Mouse (Mus musculus) spleen, postnatal 4 days (tissue): Measurements from ENCODE around the gene Trnp1.
"Not testable (repeated sequence)": the region's sequence is repeated elsewhere in the genome, so short reads cannot be mapped to it uniquely, and the experiment has no call there.

Experiments used
- DNase-seq, 2 experiments: peaks; one replicate each; pipeline ENCODE4 v3.0.0; 2022; ENCODE audit warnings: low spot score in 2 of 2

Gene Trnp1

GRCm38 (mm10) chr4:133498160-133498724 lies at the start of gene Trnp1:
Gene Trnp1, minus strand, starts transcription at chr4:133498550.
- DNase-seq = peak in 1 of 2 experiments; percentile 42

DNA sequence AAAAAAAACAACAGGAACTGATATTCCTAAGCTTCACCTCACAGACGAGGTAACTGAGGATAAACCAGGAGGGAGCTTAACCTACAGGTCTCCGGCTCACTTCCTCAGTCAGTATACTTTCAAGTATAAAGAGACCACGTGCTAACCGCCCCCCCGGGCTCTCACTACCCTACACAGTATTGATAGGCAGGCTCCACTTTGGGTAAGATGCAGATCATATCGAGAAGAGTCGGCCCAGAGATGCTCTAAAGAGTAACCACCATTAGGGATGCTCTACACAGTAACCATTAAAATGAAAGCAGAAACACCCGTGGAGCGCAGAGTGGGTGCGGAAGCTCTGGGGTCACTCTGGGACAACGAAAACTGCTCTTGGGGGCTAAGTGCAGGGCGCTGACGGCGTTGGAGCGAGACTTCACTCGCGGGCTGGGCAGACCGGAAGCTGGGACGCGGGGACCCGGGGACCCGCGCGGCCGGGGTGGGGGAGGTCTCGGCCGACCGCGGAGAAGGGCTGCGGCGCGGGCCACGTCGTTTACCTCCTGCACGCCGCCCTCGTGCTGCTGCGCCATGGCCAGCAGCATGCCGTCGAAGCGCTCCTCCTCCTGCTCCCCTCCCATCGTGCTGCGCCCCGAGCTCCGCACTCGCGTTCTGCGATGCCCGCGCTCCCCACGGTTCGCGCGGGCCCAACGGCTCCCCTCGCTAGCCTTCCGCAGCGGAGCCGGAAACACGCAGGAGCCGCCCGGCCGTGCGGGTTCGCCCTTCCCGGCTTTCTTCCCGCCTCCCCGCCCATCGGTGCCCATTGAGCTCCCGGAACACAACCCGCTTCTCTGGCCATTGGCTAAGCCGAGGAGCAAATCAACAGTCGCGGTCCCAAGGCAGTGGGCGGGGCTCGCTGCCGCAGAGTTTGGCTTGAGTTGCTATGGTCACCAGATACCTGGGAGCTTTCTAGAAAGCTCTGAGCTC lies 47.2 kb upstream of the Trnp1 start, which contains the start of gene Nudc:
Gene Nudc (minus strand): TSS at position 725 of the 960 bp plus-strand sequence.
- peak; percentile 94 to 96 for DNase-seq

DNA sequence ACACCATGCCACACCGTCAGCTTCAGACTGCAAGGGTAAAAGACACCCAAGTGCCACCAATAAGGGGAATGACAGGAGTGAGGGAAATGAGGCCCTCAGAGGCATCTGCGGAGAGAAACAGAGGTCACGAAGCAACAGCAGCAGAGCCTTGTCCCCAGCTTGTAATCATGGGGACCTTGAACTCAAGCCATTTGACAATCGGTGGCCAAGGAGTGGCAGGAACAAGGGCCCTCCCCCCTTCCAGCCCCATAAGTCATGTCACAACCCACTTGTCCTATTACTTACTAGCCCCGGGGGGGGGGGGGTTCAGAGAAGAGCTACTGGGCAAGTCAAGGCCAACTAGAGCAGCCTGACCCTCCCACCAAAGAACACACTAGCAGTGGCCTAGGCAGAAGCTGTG lies 38.3 kb upstream of the Trnp1 start:
- DNase-seq = no peak

DNA sequence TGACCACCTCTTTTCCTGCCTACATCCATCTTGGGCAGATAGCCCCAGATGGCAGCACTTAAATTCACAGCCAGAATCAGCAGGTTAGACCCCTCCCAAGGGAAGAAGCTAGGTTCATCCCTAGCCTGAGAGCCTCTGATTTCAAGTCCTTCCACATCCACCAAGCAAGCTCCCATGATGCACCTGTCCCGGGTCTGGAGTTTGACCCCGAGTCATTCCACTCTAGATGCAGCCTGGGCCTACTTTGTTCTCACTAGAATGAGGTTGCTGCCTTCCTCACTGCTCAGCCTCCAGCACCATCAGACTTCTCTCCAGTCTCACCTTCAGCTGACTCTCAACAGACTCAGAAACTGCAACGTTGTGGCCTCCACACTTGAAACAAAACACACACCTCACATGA lies 37.7 kb upstream of the Trnp1 start:
- DNase-seq = no peak

DNA sequence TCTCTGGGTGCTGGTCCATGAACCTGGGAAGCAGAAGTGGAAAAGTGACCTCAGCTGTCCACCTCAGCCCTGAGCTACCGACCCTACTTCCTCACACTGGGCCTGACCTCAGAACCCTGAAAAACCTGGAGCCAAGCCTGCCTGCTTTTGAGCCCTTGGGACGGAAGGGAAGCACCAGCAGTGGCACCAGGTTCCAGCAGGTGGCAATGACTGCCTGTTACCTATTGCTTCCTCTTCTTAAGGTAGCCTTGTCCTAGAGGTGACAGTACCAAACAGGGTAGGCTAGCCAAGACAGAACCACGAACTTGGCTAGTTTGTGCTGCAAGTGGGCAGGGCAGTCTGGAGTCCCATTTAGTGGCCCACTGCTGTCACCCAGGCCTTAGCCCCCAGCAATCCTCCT lies 34.4 kb upstream of the Trnp1 start:
- no peak for DNase-seq

DNA sequence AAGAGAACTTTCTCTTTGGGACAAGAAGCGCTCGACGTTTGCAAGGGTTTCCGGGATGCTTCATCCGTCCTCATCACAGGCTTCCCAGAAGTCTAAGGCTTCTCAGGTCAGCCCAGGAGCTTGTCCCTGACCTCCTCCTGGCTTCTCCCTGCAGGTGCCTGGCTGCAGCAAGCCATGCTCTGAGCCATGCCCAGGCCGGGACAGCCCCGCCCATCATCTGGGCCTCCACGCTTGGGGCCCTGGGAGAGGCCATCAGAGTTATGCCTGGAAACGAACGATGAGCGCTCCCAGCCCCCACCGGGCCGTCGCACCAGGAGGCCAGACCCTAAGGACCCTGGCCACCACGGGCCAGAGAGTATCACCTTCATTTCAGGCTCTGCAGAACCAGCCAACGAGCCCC lies 29.4 kb upstream of the Trnp1 start:
- no peak for DNase-seq

- DNase-seq = no peak
Measured at GRCm38 (mm10) chr4:133521502-133521901, 23.2 kb upstream of the Trnp1 start.

DNA sequence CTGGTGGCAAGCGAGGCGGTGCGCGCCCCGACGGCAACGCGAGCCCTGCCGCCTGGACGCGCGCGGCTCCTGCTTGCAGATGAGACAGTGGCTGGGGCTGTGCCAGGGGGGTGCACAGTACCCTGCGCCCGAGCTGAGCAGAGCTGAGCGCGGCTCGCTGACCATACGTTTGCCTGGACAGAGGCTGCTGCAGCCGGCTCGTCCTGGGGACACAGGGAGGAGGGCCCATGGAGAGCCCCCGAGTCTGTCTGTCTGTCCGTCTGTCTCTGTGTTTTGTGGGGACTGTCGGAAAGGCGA lies 21.0 kb upstream of the Trnp1 start:
- DNase-seq = no peak

- DNase-seq = no peak
Measured at GRCm38 (mm10) chr4:133518601-133519368, 20.4 kb upstream of the Trnp1 start, which contains the start of gene Kdf1. Gene Kdf1, plus strand, starts transcription at chr4:133518963.

DNA sequence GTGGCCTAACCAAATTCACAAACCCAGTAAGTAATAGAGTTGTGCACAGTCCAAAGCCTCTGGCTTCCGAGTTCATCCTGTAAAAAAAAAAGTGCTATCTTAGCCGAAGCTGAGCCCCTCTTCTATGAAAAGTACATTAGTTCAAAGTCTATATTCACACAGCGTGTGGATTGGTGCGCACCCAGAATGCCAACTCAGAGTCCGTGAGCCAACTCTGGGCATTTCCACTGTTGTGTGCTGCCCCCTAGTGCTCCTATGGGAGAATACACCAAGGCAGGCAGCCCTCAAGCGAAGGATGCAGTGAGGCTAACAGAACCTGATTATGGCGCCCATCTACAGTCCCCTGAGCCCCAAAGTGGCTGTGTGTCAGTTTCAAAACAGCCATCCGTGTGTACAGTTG lies 14.6 kb upstream of the Trnp1 start:
- peak; percentile 67 to 82 for DNase-seq

DNA sequence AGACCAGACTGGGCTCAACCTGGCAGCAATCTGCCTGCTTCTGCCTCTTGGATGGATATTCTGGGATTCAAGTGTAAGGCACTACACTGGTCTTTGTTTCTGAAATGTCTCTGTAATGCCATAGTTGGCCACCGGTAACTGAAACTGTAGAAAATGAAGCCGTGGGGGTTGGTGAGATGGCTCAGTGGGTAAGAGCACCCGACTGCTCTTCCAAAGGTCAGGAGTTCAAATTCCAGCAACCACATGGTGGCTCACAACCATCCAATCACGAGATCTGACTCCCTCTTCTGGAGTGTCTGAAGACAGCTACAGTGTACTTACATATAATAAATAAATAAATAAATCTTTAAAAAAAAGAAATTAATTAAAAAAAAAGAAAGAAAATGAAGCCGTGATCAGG lies 14.2 kb upstream of the Trnp1 start:
- not testable (repeated sequence) for DNase-seq

DNA sequence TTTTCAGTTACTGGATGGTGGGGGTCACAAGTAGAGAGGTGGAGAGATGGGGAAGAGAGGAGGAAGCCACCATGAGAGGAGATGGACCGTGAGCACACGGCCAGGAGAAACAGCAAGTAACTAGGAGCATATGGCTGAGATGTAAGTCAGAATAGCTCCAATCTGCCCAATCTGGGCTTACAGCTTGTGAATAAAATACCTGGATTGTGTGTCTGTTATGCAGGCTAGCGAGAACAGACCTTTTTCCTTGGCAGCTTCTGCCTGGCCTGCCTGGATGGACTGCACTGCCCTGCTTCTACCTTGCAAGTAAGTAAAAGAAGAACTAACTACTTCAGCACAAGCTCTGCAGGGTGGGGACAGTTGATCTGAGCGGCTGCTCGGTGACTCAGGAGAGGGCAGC lies 12.7 kb upstream of the Trnp1 start:
- no peak for DNase-seq

DNA sequence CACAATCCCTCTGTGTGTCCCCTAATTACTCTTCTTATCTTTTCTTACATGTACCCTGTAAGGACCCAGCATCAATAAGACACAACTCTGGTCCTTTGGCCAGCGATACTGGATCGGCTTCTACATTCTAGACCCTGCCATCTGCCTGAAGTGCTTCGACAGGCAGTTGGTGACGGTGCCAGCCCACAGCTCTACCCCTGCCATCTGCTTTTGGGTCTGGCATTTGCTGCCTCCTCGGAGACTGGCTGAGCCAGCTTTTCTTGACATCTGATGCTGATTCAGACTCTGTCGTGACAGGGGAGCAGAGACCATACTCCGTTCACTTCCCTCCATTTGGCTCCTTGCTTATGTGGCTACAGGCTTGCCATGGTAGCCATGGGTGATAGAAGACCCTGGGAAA lies 10.6 kb upstream of the Trnp1 start:
- no peak for DNase-seq

DNA sequence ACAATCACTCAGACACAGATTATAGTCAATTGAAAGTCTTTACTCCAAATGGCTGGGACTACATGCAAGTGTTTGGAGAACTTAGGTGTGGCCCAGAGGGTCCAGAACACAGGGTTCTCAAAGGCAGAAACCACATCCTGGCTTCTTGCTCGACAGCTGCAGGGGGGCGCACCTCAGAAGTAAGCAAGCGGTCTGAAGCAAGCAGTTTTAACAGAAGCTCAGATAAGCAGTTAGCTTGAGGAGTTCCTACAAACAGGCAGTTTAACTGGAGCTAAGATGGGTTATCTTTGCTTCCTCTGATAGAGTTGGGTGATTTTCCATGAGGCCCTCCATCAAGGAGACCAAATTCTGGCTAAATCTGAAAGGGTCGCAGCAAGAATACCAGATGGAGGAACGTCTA lies 8.2 kb upstream of the Trnp1 start:
- DNase-seq = no peak

- no peak for DNase-seq
Measured at GRCm38 (mm10) chr4:133504755-133505485, 6.6 kb upstream of the Trnp1 start.

DNA sequence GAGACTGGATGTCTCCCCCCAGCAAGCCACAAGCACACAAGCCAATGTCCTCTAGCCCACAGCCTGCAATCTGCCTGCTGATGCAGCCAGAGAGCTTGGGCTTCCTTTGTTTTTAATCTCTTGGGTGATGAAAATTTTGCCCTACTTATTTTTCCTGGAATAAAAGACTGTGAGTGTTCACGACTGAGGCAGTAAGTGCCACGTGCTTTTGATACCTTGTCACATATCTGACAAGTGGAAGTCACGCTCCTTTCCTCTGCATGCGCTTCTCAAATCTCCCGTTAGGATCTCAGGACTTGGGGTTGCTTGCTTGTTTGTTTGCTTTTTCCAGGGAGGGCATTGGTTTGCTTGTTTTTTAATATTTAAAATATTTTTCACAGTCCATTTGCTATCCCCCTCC lies 6.0 kb upstream of the Trnp1 start:
- DNase-seq = no peak

DNA sequence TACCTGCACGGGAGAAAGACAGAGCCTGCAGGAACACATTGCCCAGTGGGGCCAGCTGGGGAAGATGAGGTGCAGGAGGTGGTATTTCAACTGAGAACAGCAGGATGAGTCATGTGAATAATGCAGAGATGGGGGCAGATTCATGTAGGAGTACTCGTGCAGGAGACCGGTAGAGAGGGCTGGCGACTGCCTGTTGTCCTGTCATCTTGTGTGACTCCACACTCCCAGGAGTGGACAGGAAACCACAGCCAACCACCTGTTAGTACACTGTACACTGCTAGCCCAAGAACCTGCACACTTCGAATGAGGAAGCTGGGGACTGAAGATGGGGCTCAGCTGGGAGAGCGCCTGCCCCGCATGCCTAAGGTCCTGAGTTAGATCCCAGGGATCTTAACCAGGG lies 3.2 kb upstream of the Trnp1 start:
- DNase-seq = no peak

DNA sequence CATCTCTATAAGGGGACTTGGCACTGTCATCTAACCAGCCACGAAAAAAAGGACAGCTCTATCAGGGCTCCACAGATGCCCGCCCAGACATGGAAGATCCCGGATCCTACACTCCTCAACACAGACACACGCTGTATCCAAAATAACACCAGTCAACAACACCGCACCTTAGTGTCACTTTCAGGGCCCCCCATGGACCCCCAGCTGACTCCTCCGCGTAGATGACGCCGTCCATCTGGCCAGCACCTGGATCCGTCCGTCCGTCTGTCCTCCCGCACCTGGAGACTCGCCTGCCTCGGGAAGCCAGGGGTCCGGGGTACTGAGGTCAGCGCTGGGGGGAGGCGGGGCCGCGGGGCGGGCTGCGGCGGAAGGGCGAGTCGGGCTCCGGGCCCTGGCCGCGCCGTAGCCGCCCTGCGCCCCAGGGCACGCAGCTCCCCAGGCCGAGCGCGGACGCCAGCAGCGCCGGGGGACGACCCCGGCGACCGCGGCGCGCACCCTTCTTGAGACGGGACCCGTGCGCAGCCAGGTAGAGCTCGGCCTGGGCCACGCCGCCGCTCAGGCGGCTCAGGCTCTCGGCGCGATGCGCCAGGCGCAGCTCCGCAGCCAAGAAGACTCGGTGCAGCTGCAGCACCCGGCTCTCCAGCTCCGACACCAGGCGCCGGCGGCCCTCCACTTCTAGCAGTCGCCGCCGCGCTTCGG lies 740 bp downstream of the Trnp1 start:
- DNase-seq = no peak

- DNase-seq = no peak
Measured at GRCm38 (mm10) chr4:133496738-133497445, 1.5 kb downstream of the Trnp1 start.

DNA sequence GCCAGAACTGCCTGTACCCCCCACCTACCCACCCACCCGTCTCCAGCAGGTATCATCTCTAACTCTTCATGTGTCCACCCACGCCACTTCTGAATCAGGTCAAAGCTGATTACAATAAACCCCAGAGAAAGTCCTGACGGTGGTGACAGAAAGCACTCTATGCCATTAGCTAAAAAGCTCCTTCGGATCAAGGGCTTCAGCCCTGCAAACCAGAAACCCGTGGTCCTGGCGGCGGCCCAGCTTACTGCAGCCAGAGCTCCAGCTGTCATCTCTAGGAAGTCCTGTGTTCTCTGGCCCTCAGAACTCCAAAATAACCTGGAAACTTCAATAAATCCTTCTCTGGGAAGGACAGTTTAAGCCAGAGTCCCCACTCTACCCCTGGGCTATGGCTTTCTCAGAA lies 2.6 kb downstream of the Trnp1 start:
- no peak for DNase-seq

- DNase-seq = no peak
Measured at GRCm38 (mm10) chr4:133494867-133495266, 3.5 kb downstream of the Trnp1 start.
